Mouse (Mus musculus) ES-E14 (cell line): Measurements from ENCODE around the gene Setd3. TPM values are rescaled to one million over a fixed set of nuclear protein-coding genes. Genes with fewer than 3 reads are reported as not detected.

Experiments
- DNase-seq: peaks from one replicate; pipeline ENCODE4 v3.0.0-alpha.2; 2013; ENCODE audit warnings: low read depth, low spot score
- H3K27ac ChIP-seq: 2 replicates; pipeline ENCODE4 v1.5.1; 2012; ENCODE audit warnings: low read depth, mild to moderate bottlenecking, low read length, moderate library complexity, mixed read lengths; ENCODE audit not compliant: poor library complexity, insufficient read depth, severe bottlenecking
- H3K36me3 ChIP-seq: 2 replicates; pipeline ENCODE4 v1.6.1; 2012; ENCODE audit warnings: mild to moderate bottlenecking, low read length, moderate library complexity, mixed read lengths; ENCODE audit not compliant: control insufficient read depth, poor library complexity, insufficient read depth, severe bottlenecking
- H3K4me1 ChIP-seq, 2 experiments: fragments of 150-350 bp in 1 of 2; sonication (generic) in 1 of 2; 2 replicates each; pipeline ENCODE4 v1.6.1; 2012; ENCODE audit warnings: low read length in 2 of 2, mild to moderate bottlenecking in 1 of 2, mixed read lengths in 1 of 2; ENCODE audit not compliant: control insufficient read depth in 2 of 2, insufficient read depth in 2 of 2, poor library complexity in 1 of 2
- H3K4me3 ChIP-seq, 2 experiments: fragments of 150-350 bp in 1 of 2; sonication (generic) in 1 of 2; 2 replicates each; pipeline ENCODE4 v1.5.1; 2012; ENCODE audit warnings: low read length in 2 of 2, low read depth in 1 of 2, mild to moderate bottlenecking in 1 of 2, mixed read lengths in 1 of 2; ENCODE audit not compliant: insufficient read depth in 1 of 2, poor library complexity in 1 of 2, severe bottlenecking in 1 of 2
- H3K9ac ChIP-seq: 2 replicates; pipeline ENCODE4 v1.6.1; 2012; ENCODE audit warnings: low read depth, mild to moderate bottlenecking, low read length, mixed read lengths; ENCODE audit not compliant: poor library complexity, insufficient read depth, severe bottlenecking
- H3K9me3 ChIP-seq: fragments of 150-350 bp; sonication (generic); 2 replicates; pipeline ENCODE4 v1.6.1; 2012; ENCODE audit warnings: low read depth, mild to moderate bottlenecking, low read length; ENCODE audit not compliant: control insufficient read depth, insufficient read depth
- CHD2 ChIP-seq: IDR thresholded peaks from 2 replicates; pipeline ENCODE4 v1.6.1; 2014; ENCODE audit warnings: mild to moderate bottlenecking, low read depth, low read length, inconsistent platforms
- HCFC1 ChIP-seq: IDR thresholded peaks from 2 replicates; pipeline ENCODE4 v1.6.1; 2012; ENCODE audit warnings: low read length, inconsistent platforms, borderline replicate concordance; ENCODE audit not compliant: insufficient read depth
- MAFK ChIP-seq: IDR thresholded peaks from 2 replicates; pipeline ENCODE4 v1.6.1; 2014; ENCODE audit warnings: mild to moderate bottlenecking, low read depth, low read length, inconsistent platforms; ENCODE audit not compliant: insufficient read depth
- ZC3H11A ChIP-seq: IDR thresholded peaks from 2 replicates; pipeline ENCODE4 v1.6.1; 2012; ENCODE audit warnings: low read depth, mild to moderate bottlenecking, inconsistent platforms, low read length, borderline replicate concordance
- ZNF384 ChIP-seq: IDR thresholded peaks from 2 replicates; pipeline ENCODE4 v1.6.1; 2012; ENCODE audit warnings: low read depth, low read length, inconsistent platforms
- in situ Hi-C, 2 experiments: fragments of 600-800 bp; cut with MboI; formaldehyde crosslinking; loops; one replicate each; pipeline ENCODE4 v1.15.1; 2025; ENCODE audit warnings: low sequenced_read_pairs in 2 of 2, inconsistent platforms in 1 of 2; ENCODE audit not compliant: unreplicated experiment in 2 of 2
- total RNA-seq: library from RNA; depleted of rRNA; stranded (reverse); fragments of 300-350 nt; gene quantifications from 2 replicates; pipeline ENCODE4 v1.2.3, GENCODE M21; 2012; rRNA removed

Setd3 gene
- total RNA-seq, 1 experiment, result 56.0 TPM

- DNase-seq, result no peak
- H3K36me3 ChIP-seq, result no peaks in the 10 kb centered on the region
- no peaks in the 10 kb centered on the region for H3K4me1 ChIP-seq
- H3K9me3 ChIP-seq, result no peaks in the 10 kb centered on the region
- no peak for TF ChIP-seq CHD2
- TF ChIP-seq ZC3H11A, result no peak
- no peak for TF ChIP-seq ZNF384
- no peak for TF ChIP-seq MAFK
- TF ChIP-seq HCFC1, result no peak
- no peak overlapping the region for H3K4me3 ChIP-seq
- H3K9ac ChIP-seq, result no peak overlapping the region
- H3K27ac ChIP-seq, result no peak overlapping the region; the same call in 1 of the 2 replicates
- in situ Hi-C loops, result no loop called here
Measured at GRCm38 (mm10) chr12:108061661-108062060, 117.5 kb downstream of the Setd3 start.

Other genes starting within 250 kb of the Setd3 start
- 0.85 and 1.2 TPM in 2 replicates for gene Bcl11b, start 175.7 kb downstream of the Setd3 start, total RNA-seq
- gene Ccnk, start 265 bp upstream of the Setd3 start, total RNA-seq, result 11.1 and 14.5 TPM in 2 replicates
- 21.9 and 24.4 TPM in 2 replicates for gene Ccdc85c, start 96.1 kb upstream of the Setd3 start, total RNA-seq
- gene Hhipl1, start 127.0 kb upstream of the Setd3 start, total RNA-seq, result 0.53 and 1.0 TPM in 2 replicates
- 0.98 and 1.6 TPM in 2 replicates for gene Cyp46a1, start 155.1 kb upstream of the Setd3 start, total RNA-seq
- gene Eml1, start 191.6 kb upstream of the Setd3 start, total RNA-seq, result 2.9 and 4.2 TPM in 2 replicates